Comparison of ENCODE assay signal across 26 mouse cellular contexts in the genomic region with DNA sequence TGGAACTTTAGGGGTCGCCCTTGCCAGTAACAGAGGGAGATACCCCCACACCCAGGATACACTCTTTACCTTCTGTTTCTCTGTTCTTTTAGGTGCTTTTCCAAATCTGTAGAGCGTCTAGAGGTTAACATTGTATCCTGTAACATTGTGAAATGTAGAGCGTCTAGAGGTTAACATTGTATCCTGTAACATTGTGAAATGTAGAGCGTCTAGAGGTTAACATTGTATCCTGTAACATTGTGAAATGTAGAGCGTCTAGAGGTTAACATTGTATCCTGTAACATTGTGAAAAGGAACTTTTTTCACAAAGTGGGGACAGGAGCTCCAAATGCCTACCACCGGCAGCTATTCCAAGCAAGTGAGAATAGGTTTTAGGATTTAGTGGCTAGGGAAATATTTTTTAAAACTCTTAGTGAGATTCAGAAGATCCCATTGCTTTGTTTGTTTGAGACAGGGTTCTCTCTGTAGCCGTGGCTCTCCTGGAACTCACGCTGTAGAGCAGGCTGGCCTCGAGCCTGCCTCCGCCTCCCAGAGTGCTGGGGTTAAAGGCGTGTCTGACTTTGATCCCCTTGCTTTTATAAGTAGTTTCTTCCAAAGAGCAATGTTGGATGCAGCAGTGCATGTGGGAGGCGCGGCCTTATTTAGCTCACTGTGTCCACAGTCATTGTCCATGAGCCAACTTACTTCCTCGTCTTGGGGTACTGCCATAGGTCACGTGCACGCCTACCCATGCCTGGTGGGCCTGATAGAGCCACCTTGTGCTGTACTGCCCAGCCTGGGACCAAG.
DNase-seq lines count a peak whose midpoint lies in the region; ATAC-seq and TF ChIP-seq lines count a peak whose summit lies in the region.
"Had no signal": no experiment of that assay in that cellular context is flagged by ENCODE, and none has a peak within 500 bp of the region (broad histone marks: within the 10 kb centered on the region; RNA-seq: fewer than 3 reads in every experiment).

No protein-coding gene starts in this region.

- peaks cover 16% of the 10 kb centered on the region; the same call in 1 of the 2 replicates for H3K36me3 ChIP-seq in liver, embryonic 15.5 days (replicated peaks)
- peaks cover 45% of the 10 kb centered on the region for H3K36me3 ChIP-seq in liver, embryonic 12.5 days
- 0 out of 2 replicates have a peak, but pooled peaks cover 12% of the 10 kb centered on the region for H3K36me3 ChIP-seq in intestine, postnatal 0 days (ENCODE audit: control insufficient read depth, insufficient read depth)
- peaks cover 5% of the 10 kb centered on the region; the same call in 1 of the 2 replicates for H3K36me3 ChIP-seq in stomach, postnatal 0 days (ENCODE audit: control insufficient read depth, insufficient read depth, low read length)

- no peaks in the 10 kb centered on the region for H3K27me3 ChIP-seq in liver, embryonic 15.5 days
- no peaks in the 10 kb centered on the region for H3K27me3 ChIP-seq in liver, embryonic 12.5 days (replicated peaks)
- H3K27me3 ChIP-seq in intestine, postnatal 0 days (replicated peaks; ENCODE audit: control insufficient read depth, insufficient read depth, low read length), result no peaks in the 10 kb centered on the region
- H3K27me3 ChIP-seq in stomach, postnatal 0 days (ENCODE audit: control insufficient read depth, insufficient read depth, low read length), result no peaks in the 10 kb centered on the region
- H3K27me3 ChIP-seq: heart, embryonic 12.5 days; hindbrain, embryonic 15.5 days; limb, embryonic 15.5 days; neural tube, embryonic 15.5 days had no signal

- 80% methylated on average over 16 of the region's 16 CpGs for WGBS in liver, embryonic 15.5 days (ENCODE audit: insufficient replicate concordance)
- 82% methylated on average over 16 of the region's 16 CpGs for WGBS in liver, embryonic 12.5 days (ENCODE audit: insufficient replicate concordance)
- 67% methylated on average over 16 of the region's 16 CpGs for WGBS in bone marrow, adult 2 months
- 68% methylated on average over 16 of the region's 16 CpGs for WGBS in intestine, postnatal 0 days
- 84% methylated on average over 16 of the region's 16 CpGs for WGBS in stomach, postnatal 0 days

- no peaks in the 10 kb centered on the region for H3K9me3 ChIP-seq in liver, embryonic 15.5 days (replicated peaks)
- H3K9me3 ChIP-seq in liver, embryonic 12.5 days (replicated peaks), result no peaks in the 10 kb centered on the region
- H3K9me3 ChIP-seq in intestine, postnatal 0 days (ENCODE audit: control insufficient read depth), result no peaks in the 10 kb centered on the region
- no peaks in the 10 kb centered on the region for H3K9me3 ChIP-seq in stomach, postnatal 0 days (ENCODE audit: control insufficient read depth, low read length)
- H3K9me3 ChIP-seq: heart, embryonic 12.5 days; hindbrain, embryonic 15.5 days; limb, embryonic 10.5 days; limb, embryonic 15.5 days; neural tube, embryonic 15.5 days had no signal

- TF ChIP-seq POLR2A in bone marrow, adult 2 months (IDR thresholded peaks at IDR 0.05; ENCODE audit: borderline replicate concordance, control insufficient read depth, low read depth, low read length), result no peak

- H3K4me1 ChIP-seq in liver, embryonic 15.5 days (replicated peaks), result peaks cover 14% of the 10 kb centered on the region
- peaks cover 15% of the 10 kb centered on the region for H3K4me1 ChIP-seq in liver, embryonic 12.5 days
- peaks cover 6% of the 10 kb centered on the region for H3K4me1 ChIP-seq in bone marrow, adult 2 months (ENCODE audit: control insufficient read depth, insufficient read depth, low read length)
- H3K4me1 ChIP-seq in intestine, postnatal 0 days (replicated peaks; ENCODE audit: control insufficient read depth, insufficient read depth, low read length), result no peaks in the 10 kb centered on the region
- H3K4me1 ChIP-seq in stomach, postnatal 0 days (replicated peaks; ENCODE audit: control insufficient read depth, insufficient read depth), result no peaks in the 10 kb centered on the region
- H3K4me1 ChIP-seq: hindbrain, embryonic 15.5 days had no signal

- TF ChIP-seq EP300 in stomach, postnatal 0 days (optimal IDR thresholded peaks at IDR 0.05), result no peak

- H3K27ac ChIP-seq in liver, embryonic 15.5 days (replicated peaks), result 0 out of 2 replicates have a peak overlapping the region, but pooled peaks have one; percentile 14
- no peak overlapping the region for H3K27ac ChIP-seq in liver, embryonic 12.5 days
- H3K27ac ChIP-seq in bone marrow, adult 2 months (ENCODE audit: control insufficient read depth, insufficient read depth, low read depth, low read length, poor library complexity), result peak overlapping the region; percentile 14
- no peak overlapping the region for H3K27ac ChIP-seq in intestine, postnatal 0 days (ENCODE audit: low read depth, low read length)
- H3K27ac ChIP-seq in stomach, postnatal 0 days (replicated peaks), result no peak overlapping the region
- H3K27ac ChIP-seq: heart, adult 2 months; hindbrain, embryonic 15.5 days; limb, embryonic 10.5 days; limb, embryonic 15.5 days; neural tube, embryonic 15.5 days had no signal

- DNase-seq in stomach, postnatal 0 days (ENCODE audit: low spot score), result no peak
- no peak for DNase-seq in adrenal gland, adult 2 months
- DNase-seq in Muller cell, postnatal 12 days (ENCODE audit: inconsistent ontology term), result no peak
- DNase-seq: adrenal gland, postnatal 36 days; cerebellum, adult 8-10 months; cerebellum, postnatal 36 days; gastrocnemius, postnatal 36 days; heart, adult 2 months; kidney, adult 9 months; kidney, postnatal 10 days; layer of hippocampus, postnatal 36 days; lung, embryonic 14.5 days; midbrain, embryonic 14.5 days; thymus, adult 2 months; thymus, postnatal 36 days had no signal

- H3K4me3 ChIP-seq in liver, embryonic 15.5 days (replicated peaks), result no peak overlapping the region
- no peak overlapping the region for H3K4me3 ChIP-seq in liver, embryonic 12.5 days
- no peak overlapping the region for H3K4me3 ChIP-seq in bone marrow, adult 2 months (replicated peaks; ENCODE audit: control insufficient read depth, low read depth, low read length)
- no peak overlapping the region for H3K4me3 ChIP-seq in intestine, postnatal 0 days (ENCODE audit: low read depth, low read length)
- H3K4me3 ChIP-seq in stomach, postnatal 0 days (ENCODE audit: low read depth, low read length), result no peak overlapping the region
- H3K4me3 ChIP-seq: heart, adult 2 months; heart, embryonic 12.5 days; hindbrain, embryonic 15.5 days; limb, embryonic 10.5 days; limb, embryonic 15.5 days; neural tube, embryonic 15.5 days had no signal

- H3K4me2 ChIP-seq in liver, embryonic 15.5 days, result no peak overlapping the region
- H3K4me2 ChIP-seq in liver, embryonic 12.5 days, result no peak overlapping the region
- H3K4me2 ChIP-seq in intestine, postnatal 0 days (replicated peaks; ENCODE audit: low read depth), result no peak overlapping the region
- H3K4me2 ChIP-seq in stomach, postnatal 0 days (replicated peaks; ENCODE audit: low read depth), result no peak overlapping the region
- H3K4me2 ChIP-seq: heart, embryonic 12.5 days; hindbrain, embryonic 15.5 days; limb, embryonic 15.5 days; lung, embryonic 14.5 days; neural tube, embryonic 15.5 days had no signal

- no peak for TF ChIP-seq CTCF in bone marrow, adult 2 months (IDR thresholded peaks at IDR 0.05; ENCODE audit: control insufficient read depth, insufficient read depth, low read length)
- TF ChIP-seq CTCF in intestine, postnatal 0 days (IDR thresholded peaks at IDR 0.05; ENCODE audit: low read depth), result no peak
- TF ChIP-seq CTCF in stomach, postnatal 0 days (IDR thresholded peaks at IDR 0.05; ENCODE audit: low read depth), result no peak

- no peak for ATAC-seq in liver, embryonic 15.5 days (ENCODE audit: insufficient read depth)
- no peak for ATAC-seq in liver, embryonic 12.5 days
- peak; percentile 56 for ATAC-seq in intestine, postnatal 0 days
- ATAC-seq in stomach, postnatal 0 days (ENCODE audit: low FRiP score, low TSS enrichment), result peak; percentile 39; the same call in 1 of the 2 replicates
- ATAC-seq: forebrain, embryonic 14.5 days; inflammation-experienced regulatory T-cells, adult 6 months had no signal

- H3K9ac ChIP-seq in liver, embryonic 15.5 days, result no peak overlapping the region
- no peak overlapping the region for H3K9ac ChIP-seq in liver, embryonic 12.5 days
- H3K9ac ChIP-seq in intestine, postnatal 0 days (ENCODE audit: low read depth, low read length), result no peak overlapping the region
- no peak overlapping the region for H3K9ac ChIP-seq in stomach, postnatal 0 days (ENCODE audit: low read length)
- H3K9ac ChIP-seq: heart, embryonic 12.5 days; hindbrain, embryonic 15.5 days; limb, embryonic 15.5 days; lung, embryonic 14.5 days; neural tube, embryonic 15.5 days had no signal

Comparison
In these comparisons a context has a peak if more than half of its experiments do, and no peak if none do; other contexts are left out.
1. H3K27ac ChIP-seq: peak in liver, embryonic 15.5 days (single experiment) and bone marrow, adult 2 months (single experiment); none in liver, embryonic 12.5 days (single experiment), intestine, postnatal 0 days (single experiment) and stomach, postnatal 0 days (single experiment).
2. ATAC-seq: peak in intestine, postnatal 0 days (single experiment) and stomach, postnatal 0 days (single experiment); none in liver, embryonic 15.5 days (single experiment) and liver, embryonic 12.5 days (single experiment).